Mouse (Mus musculus) intestine, embryonic 16.5 days (tissue): ENCODE measurements around the gene Isoc2a. TPM values are rescaled to one million over a fixed set of nuclear protein-coding genes. Genes with fewer than 3 reads are reported as not detected.
"Not testable (repeated sequence)": the region's sequence is repeated elsewhere in the genome, so short reads cannot be mapped to it uniquely, and the experiment has no call there.

Experiments
- ATAC-seq: fragments of 200-750 bp; cut with Nextera tagmentation; 2 replicates; pipeline ENCODE4 v1.8.0; 2017; ENCODE audit warnings: moderate TSS enrichment, moderate library complexity
- H3K27ac ChIP-seq: fragments of 300-500 bp; sonication (generic); 2 replicates; pipeline ENCODE4 v1.5.1; 2014; ENCODE audit warnings: mild to moderate bottlenecking, low read length
- H3K27me3 ChIP-seq: fragments of 300-500 bp; sonication (generic); replicated peaks from 2 replicates; pipeline ENCODE4 v1.6.1; 2014; ENCODE audit warnings: low read length, control low read depth, mixed read lengths; ENCODE audit not compliant: control insufficient read depth, insufficient read depth
- H3K36me3 ChIP-seq: fragments of 300-500 bp; sonication (generic); 2 replicates; pipeline ENCODE4 v1.6.1; 2014; ENCODE audit warnings: low read length, control low read depth; ENCODE audit not compliant: control insufficient read depth, insufficient read depth
- H3K4me1 ChIP-seq: fragments of 300-500 bp; sonication (generic); 2 replicates; pipeline ENCODE4 v1.6.1; 2014; ENCODE audit warnings: low read length, control low read depth, mixed read lengths; ENCODE audit not compliant: control insufficient read depth, insufficient read depth
- H3K4me2 ChIP-seq: fragments of 300-500 bp; sonication (generic); 2 replicates; pipeline ENCODE4 v1.6.1; 2014; ENCODE audit warnings: low read depth, low read length, control low read depth
- H3K4me3 ChIP-seq: fragments of 300-500 bp; sonication (generic); 2 replicates; pipeline ENCODE4 v1.5.1; 2014; ENCODE audit warnings: mild to moderate bottlenecking, low read length
- H3K9ac ChIP-seq: fragments of 300-500 bp; sonication (generic); 2 replicates; pipeline ENCODE4 v1.6.1; 2014; ENCODE audit warnings: low read depth, low read length
- H3K9me3 ChIP-seq: fragments of 300-500 bp; sonication (generic); 2 replicates; pipeline ENCODE4 v1.6.1; 2016; ENCODE audit warnings: low read length, control low read depth; ENCODE audit not compliant: control insufficient read depth
- WGBS: fragments of 180-500 bp; shearing (Covaris S2); extraction: QIAGEN DNeasy Blood & Tissue Kit; methylation state at CpG from one replicate; pipeline ENCODE4 v1.1.7; 2014; 5-methylcytosine and 5-hydroxymethylcytosine counted together
- polyA plus RNA-seq: library from polyadenylated mRNA; unstranded; fragments of >200 nt; fragmentation: Nextera tagmentation; extraction: Ambion mirVana; gene quantifications from 2 replicates; pipeline ENCODE4 v1.2.1, GENCODE M21; 2015

The Isoc2a gene
- polyA plus RNA-seq, 1 experiment from 2014 or later: 1.4 TPM

DNA sequence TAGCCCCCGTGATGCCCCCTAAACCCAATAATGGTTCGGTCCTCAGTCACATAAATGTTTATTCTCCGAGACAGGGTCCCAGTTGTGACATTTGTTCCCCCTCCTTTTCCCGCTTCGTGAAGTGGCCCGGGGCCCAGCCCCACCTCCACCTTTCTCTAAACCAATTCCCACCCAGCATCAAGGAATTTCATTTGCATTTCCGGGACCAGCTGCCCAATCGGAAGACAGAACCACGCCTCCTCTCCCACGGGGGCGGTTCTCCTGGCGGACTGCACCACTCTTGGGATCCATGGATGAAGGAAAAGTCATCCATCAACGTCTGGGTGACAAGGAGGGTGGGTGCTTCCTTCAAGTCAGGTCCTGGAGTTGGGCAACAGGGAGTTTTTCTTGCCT is 32.0 kb upstream of the Isoc2a start:
- H3K4me2 ChIP-seq: peak overlapping the region; percentile 85
- peaks cover 19% of the 10 kb centered on the region for H3K4me1 ChIP-seq
- ATAC-seq: peak; percentile 85
- no peak overlapping the region for H3K9ac ChIP-seq
- H3K27me3 ChIP-seq: peaks cover 38% of the 10 kb centered on the region
- no peaks in the 10 kb centered on the region for H3K36me3 ChIP-seq
- H3K9me3 ChIP-seq: no peaks in the 10 kb centered on the region
- H3K27ac ChIP-seq: no peak overlapping the region
- H3K4me3 ChIP-seq: peak overlapping the region; percentile 44
- 1% methylated on average over 13 of the region's 13 CpGs for WGBS

- 58% methylated on average over 9 of the region's 9 CpGs for WGBS
- no peak for ATAC-seq
- Histone ChIP-seq H3K4me2 (no peak overlapping the region), H3K36me3 (no peaks in the 10 kb centered on the region), H3K27me3 (peaks cover 11% of the 10 kb centered on the region), H3K27ac (no peak overlapping the region), H3K4me1 (peaks cover 2% of the 10 kb centered on the region), H3K9me3 (no peaks in the 10 kb centered on the region), H3K4me3 (no peak overlapping the region), H3K9ac (no peak overlapping the region)
Observed at GRCm38 (mm10) chr7:4849372-4849771, 27.6 kb upstream of the Isoc2a start.

DNA sequence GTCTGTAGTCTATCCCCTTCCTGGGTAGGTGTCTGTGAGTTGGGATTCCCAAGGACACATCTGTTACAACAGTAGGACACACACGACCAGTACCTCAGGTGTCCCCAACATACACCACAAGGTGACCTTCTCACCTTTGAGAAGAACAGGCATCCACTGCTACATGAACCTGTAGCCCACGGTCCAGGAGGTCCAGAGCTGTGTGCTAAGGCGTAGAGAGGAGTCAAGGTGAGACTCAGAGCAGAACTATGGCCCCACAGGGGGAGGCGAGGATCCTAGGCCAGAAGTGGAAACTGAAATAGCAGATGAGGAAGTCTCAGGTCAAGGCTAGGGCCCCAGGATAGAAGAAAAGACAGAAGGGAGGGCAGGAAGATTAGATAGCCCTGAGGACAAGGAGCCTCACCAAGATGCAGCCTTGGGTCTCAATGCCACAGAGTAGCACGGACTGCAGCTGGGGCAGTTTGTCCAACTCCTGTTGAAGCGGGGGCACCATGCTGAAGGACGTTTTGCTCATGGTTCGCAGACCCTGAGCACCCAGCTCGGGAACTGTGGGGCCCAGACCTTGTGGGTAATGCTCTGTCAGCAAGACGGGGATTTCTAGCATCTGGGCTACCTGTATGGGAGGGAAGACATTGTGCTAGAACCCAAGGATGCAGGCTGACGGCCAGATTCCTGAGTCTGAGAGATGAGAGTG is 26.2 kb upstream of the Isoc2a start:
- no peak overlapping the region for H3K9ac ChIP-seq
- H3K27me3 ChIP-seq: no peaks in the 10 kb centered on the region; the same call in 1 of the 2 replicates
- no peak for ATAC-seq
- H3K4me1 ChIP-seq: no peaks in the 10 kb centered on the region
- no peak overlapping the region for H3K4me3 ChIP-seq
- no peak overlapping the region for H3K27ac ChIP-seq
- H3K36me3 ChIP-seq: no peaks in the 10 kb centered on the region
- no peaks in the 10 kb centered on the region for H3K9me3 ChIP-seq
- no peak overlapping the region for H3K4me2 ChIP-seq
- 81% methylated on average over 11 of the region's 11 CpGs for WGBS

DNA sequence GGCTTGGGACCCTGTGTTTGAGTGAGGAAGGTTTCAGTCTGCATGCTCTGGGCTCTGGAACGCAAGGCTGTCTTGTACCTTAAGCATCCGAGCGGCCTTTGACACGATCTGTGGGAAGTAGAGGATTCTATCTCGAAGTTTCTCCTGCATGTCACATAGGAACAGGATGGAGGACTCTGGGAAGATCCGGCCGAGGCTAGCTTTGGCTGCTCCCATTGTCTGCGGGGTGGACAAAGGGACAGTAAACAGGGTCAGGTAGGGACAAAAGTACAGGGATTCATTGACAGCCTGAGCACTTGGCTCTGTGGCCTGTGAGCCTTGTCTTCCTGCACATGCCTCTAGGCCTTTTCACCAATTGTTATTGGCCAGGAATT is 25.7 kb upstream of the Isoc2a start:
- H3K36me3 ChIP-seq: no peaks in the 10 kb centered on the region
- no peaks in the 10 kb centered on the region for H3K27me3 ChIP-seq
- H3K9ac ChIP-seq: no peak overlapping the region
- no peaks in the 10 kb centered on the region for H3K4me1 ChIP-seq
- no peak overlapping the region for H3K27ac ChIP-seq
- H3K9me3 ChIP-seq: no peaks in the 10 kb centered on the region
- no peak overlapping the region for H3K4me2 ChIP-seq
- H3K4me3 ChIP-seq: no peak overlapping the region
- WGBS: 71% methylated on average over 8 of the region's 8 CpGs
- ATAC-seq: no peak

- WGBS: 80% methylated on average over 3 of the region's 3 CpGs
- Histone ChIP-seq H3K27me3 (no peaks in the 10 kb centered on the region), H3K9me3 (no peaks in the 10 kb centered on the region), H3K9ac (no peak overlapping the region), H3K36me3 (no peaks in the 10 kb centered on the region), H3K4me2 (no peak overlapping the region), H3K4me3 (no peak overlapping the region), H3K4me1 (no peaks in the 10 kb centered on the region), H3K27ac (no peak overlapping the region)
- ATAC-seq: no peak
Observed at GRCm38 (mm10) chr7:4853613-4854012, 23.3 kb upstream of the Isoc2a start.

GRCm38 (mm10) chr7:4856508-4856907 is 20.4 kb upstream of the Isoc2a start:
- Histone ChIP-seq H3K4me2 (no peak overlapping the region), H3K4me3 (no peak overlapping the region), H3K4me1 (no peaks in the 10 kb centered on the region), H3K9ac (no peak overlapping the region), H3K9me3 (no peaks in the 10 kb centered on the region), H3K27ac (no peak overlapping the region), H3K27me3 (no peaks in the 10 kb centered on the region), H3K36me3 (no peaks in the 10 kb centered on the region)
- 82% methylated on average over 9 of the region's 9 CpGs for WGBS
- ATAC-seq: no peak

DNA sequence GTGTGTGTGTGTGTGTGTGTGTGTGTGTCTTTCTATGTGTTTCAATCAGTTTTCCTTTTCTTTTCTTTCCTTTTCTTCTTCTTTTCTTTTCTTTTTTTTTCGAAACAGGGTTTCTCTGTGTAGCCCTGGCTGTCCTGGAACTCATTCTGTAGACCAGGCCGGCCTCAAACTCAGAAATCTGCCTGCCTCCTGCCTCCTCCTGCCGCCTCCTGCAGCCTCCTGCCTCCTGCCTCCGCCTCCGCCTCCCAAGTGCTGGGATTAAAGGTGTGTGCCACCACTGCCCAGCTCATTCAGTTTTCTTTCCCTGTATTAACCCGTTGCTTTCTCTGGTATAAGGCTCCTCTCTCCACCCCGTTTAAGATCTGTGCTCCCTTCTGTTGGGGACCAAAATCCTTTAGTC is 19.6 kb upstream of the Isoc2a start:
- H3K27me3 ChIP-seq: no peaks in the 10 kb centered on the region
- no peak overlapping the region for H3K27ac ChIP-seq
- H3K4me1 ChIP-seq: no peaks in the 10 kb centered on the region
- no peak overlapping the region for H3K4me3 ChIP-seq
- ATAC-seq: no peak
- no peak overlapping the region for H3K9ac ChIP-seq
- H3K36me3 ChIP-seq: no peaks in the 10 kb centered on the region
- WGBS: 62% methylated on average over 7 of the region's 7 CpGs
- no peaks in the 10 kb centered on the region for H3K9me3 ChIP-seq
- no peak overlapping the region for H3K4me2 ChIP-seq

DNA sequence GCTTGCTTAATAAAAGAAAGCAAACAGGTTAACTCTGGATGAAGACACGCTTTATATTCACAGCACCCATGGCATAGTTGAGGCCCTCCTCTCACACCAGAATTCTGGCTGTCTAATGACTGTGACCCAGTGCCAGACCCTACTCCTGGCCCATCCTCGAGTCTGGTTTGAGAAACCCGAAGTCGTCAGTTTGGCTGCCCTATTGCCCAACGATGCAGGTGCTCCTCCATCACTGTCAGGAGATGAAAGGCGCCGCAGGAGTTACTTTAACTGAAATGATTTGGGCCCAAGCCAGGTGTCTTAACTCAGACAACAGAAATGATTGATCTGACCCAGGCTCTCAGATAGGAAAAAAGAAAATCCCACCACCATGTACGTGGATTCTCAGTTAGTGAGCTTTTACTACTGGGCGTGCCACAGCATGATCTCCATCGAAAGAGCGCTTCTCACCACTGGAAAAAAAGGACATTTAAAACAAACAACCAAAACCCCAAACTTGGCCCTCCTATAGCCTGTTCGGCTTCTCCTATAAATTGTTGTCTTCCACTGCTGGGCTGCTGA is 17.5 kb upstream of the Isoc2a start:
- Histone ChIP-seq H3K36me3 (no peaks in the 10 kb centered on the region), H3K27me3 (no peaks in the 10 kb centered on the region), H3K9ac (no peak overlapping the region), H3K9me3 (no peaks in the 10 kb centered on the region), H3K4me2 (no peak overlapping the region), H3K4me1 (no peaks in the 10 kb centered on the region), H3K4me3 (no peak overlapping the region), H3K27ac (no peak overlapping the region)
- ATAC-seq: no peak
- 58% methylated on average over 12 of the region's 12 CpGs for WGBS

- not testable (repeated sequence) for H3K9ac ChIP-seq, ATAC-seq, H3K4me2 ChIP-seq, H3K27me3 ChIP-seq, H3K36me3 ChIP-seq, H3K4me1 ChIP-seq, H3K4me3 ChIP-seq, H3K9me3 ChIP-seq, H3K27ac ChIP-seq
- 65% methylated on average over 3 of the region's 3 CpGs for WGBS
Observed at GRCm38 (mm10) chr7:4860926-4861325, 16.0 kb upstream of the Isoc2a start.

DNA sequence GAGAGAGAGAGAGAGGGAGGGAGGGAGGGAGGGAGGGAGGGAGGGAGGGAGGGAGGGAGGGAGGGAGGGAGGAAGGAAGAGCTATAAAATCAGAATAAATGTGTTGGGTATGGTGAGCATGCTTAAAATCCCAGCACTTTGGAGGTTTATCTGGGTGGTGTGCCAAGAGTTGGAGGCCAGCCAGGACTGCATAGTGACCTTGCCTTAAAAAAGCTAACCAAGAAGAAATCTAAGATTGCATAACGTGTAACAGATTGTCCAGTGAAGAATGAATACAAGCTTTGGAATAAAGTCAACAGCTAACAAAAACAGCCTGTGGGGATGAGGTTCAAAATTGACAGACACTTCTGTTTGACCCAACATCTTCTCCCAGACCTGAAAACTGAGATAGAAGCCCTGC is 13.9 kb upstream of the Isoc2a start:
- peaks cover 2% of the 10 kb centered on the region; the same call in 1 of the 2 replicates for H3K4me1 ChIP-seq
- H3K27ac ChIP-seq: no peak overlapping the region
- H3K4me2 ChIP-seq: no peak overlapping the region
- 10% methylated on average over 1 of the region's 1 CpGs for WGBS
- no peak overlapping the region for H3K9ac ChIP-seq
- H3K4me3 ChIP-seq: no peak overlapping the region
- H3K27me3 ChIP-seq: no peaks in the 10 kb centered on the region
- ATAC-seq: no peak
- H3K36me3 ChIP-seq: no peaks in the 10 kb centered on the region
- H3K9me3 ChIP-seq: no peaks in the 10 kb centered on the region
